Mouse (Mus musculus) ES-E14 (cell line): Measurements from ENCODE around the gene Fgf9.

Source experiments
- CHD2 ChIP-seq: IDR thresholded peaks from 2 replicates; pipeline ENCODE4 v1.6.1; 2014; ENCODE audit warnings: mild to moderate bottlenecking, low read depth, low read length, inconsistent platforms
- MAFK ChIP-seq: IDR thresholded peaks from 2 replicates; pipeline ENCODE4 v1.6.1; 2014; ENCODE audit warnings: mild to moderate bottlenecking, low read depth, low read length, inconsistent platforms; ENCODE audit not compliant: insufficient read depth
- ZC3H11A ChIP-seq: IDR thresholded peaks from 2 replicates; pipeline ENCODE4 v1.6.1; 2012; ENCODE audit warnings: low read depth, mild to moderate bottlenecking, inconsistent platforms, low read length, borderline replicate concordance
- ZNF384 ChIP-seq: IDR thresholded peaks from 2 replicates; pipeline ENCODE4 v1.6.1; 2012; ENCODE audit warnings: low read depth, low read length, inconsistent platforms

- TF ChIP-seq ZC3H11A (no peak), ZNF384 (no peak), CHD2 (no peak), MAFK (no peak)
Measured at GRCm38 (mm10) chr14:58076726-58077255, 6.4 kb downstream of the Fgf9 start.
